Mouse (Mus musculus) G1E (cell line): ENCODE results near the gene Tbc1d16.

Source experiments
- CTCF ChIP-seq: IDR thresholded peaks from 2 replicates; pipeline ENCODE4 v1.5.1; 2012; ENCODE audit warnings: low read depth, low read length, inconsistent platforms, mixed read lengths
- GATA1 ChIP-seq: IDR thresholded peaks from 2 replicates; pipeline ENCODE4 v1.6.1; 2012; ENCODE audit warnings: borderline replicate concordance, low read length, inconsistent platforms, mixed read lengths

DNA sequence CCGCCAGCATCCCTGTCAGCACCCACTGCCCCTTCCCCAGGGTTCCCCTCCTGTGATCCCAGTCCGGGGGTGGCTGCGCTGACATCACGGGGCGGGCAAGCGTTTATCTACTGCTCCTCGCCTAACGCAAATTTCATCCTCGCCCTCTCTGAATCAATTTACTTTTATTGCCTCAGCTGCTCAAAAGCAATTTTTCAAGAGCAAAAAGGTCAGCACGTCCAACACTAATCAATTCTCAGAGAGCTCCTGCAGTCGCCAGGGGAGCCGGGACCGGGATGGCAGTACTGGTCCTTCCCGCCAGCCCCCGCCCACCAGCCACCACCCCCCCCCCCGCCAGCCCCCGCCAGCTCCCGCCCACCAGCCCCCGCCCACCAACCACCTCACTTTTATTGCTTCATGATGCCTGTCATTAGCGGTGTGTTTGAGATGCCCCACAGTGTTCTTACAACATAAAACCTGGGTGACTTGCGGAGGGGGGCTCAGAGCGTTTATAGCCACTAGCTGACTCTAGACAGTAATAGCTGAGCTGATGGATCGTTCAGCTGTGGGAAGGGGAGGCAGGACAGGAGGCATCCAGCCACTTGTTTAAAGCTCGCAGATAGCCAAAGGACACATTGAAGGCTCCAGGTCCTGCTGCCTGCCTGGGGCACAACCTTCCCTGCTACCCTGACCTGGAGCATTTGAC, 98.1 kb downstream of the Tbc1d16 start:
- TF ChIP-seq CTCF (no peak), GATA1 (no peak)
